Mouse (Mus musculus): Measurements from ENCODE around the gene Minpp1. TPM values are rescaled to one million over a fixed set of nuclear protein-coding genes. Genes with fewer than 3 reads are reported as not detected.

Gene Minpp1
- 33.4 and 41.8 TPM in 2 replicates for polyA plus RNA-seq (2012; rRNA removed)

GRCm38 (mm10) chr19:32485681-32486105 is at the start of gene Minpp1:
TSS of gene Minpp1 (plus strand) at chr19:32485769.

GRCm38 (mm10) chr19:32466478-32466877 is 19.1 kb upstream of the Minpp1 start, which contains the start of gene Rpl9-ps6:
TSS of gene Rpl9-ps6 (minus strand) at chr19:32466578.

Other genes starting within 250 kb of the Minpp1 start
- gene Sgms1, start 96.1 kb upstream of the Minpp1 start, polyA plus RNA-seq (2012; rRNA removed): 15.0 and 19.2 TPM in 2 replicates
- 35.0 and 42.6 TPM in 2 replicates for gene Rpl9-ps6, start 19.2 kb upstream of the Minpp1 start, polyA plus RNA-seq (2012; rRNA removed)
- 3.2 and 3.3 TPM in 2 replicates for gene Papss2, start 110.0 kb downstream of the Minpp1 start, polyA plus RNA-seq (2012; rRNA removed)

Data from liver, embryonic 14 days (tissue).